Mouse (Mus musculus) megakaryocyte, embryonic 14.5 days (primary cell): Measurements from ENCODE around the gene Ager.

Source experiments
- FLI1 ChIP-seq: IDR thresholded peaks from 2 replicates; pipeline ENCODE4 v1.6.1; 2012; ENCODE audit warnings: low read length, inconsistent platforms, mixed read lengths
- GATA1 ChIP-seq: IDR thresholded peaks from 3 replicates; pipeline ENCODE4 v1.6.1; 2012; ENCODE audit warnings: mixed read lengths, low read length, inconsistent platforms, borderline replicate concordance

DNA sequence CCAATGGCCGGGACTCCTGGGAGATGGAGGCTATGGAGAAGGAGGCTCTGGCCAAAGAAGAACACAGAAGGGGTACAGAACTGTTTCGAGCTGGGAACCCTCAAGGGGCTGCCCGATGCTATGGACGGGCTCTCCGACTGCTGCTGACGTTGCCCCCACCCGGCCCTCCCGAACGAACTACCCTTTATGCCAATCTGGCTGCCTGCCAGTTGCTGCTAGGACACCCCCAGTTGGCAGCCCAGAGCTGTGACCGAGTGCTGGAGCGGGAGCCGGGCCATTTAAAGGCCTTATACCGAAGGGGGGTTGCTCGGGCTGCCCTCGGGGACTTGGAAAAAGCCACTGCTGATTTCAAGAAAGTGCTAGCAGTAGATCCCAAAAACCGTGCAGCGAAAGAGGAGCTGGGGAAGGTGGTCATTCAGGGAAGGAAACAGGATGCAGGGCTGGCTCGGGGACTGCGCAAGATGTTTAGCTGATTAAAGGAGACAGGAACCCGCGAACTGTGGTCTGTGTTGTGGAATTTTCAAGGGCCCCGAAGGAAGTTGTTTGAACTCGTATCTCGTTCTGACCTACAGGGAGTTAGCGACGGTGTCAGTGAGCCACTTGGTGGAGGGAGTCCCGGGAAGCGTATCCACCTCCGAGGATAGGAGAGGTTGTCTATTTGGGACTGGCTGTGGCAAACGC, 48.3 kb downstream of the Ager start:
- TF ChIP-seq GATA1 (no peak), FLI1 (no peak)
